Mouse (Mus musculus) embryonic fibroblast, embryonic 13.5 days (primary cell): ENCODE measurements around the gene Cish.

Experiments used
- CTCF ChIP-seq: IDR thresholded peaks from 2 replicates; pipeline ENCODE4 v1.5.1; 2011; ENCODE audit warnings: mild to moderate bottlenecking, control low read depth, low read length, moderate library complexity, borderline replicate concordance; ENCODE audit not compliant: insufficient read depth
- POLR2A ChIP-seq: IDR thresholded peaks from 2 replicates; pipeline ENCODE4 v1.6.1; 2011; ENCODE audit warnings: low read depth, mild to moderate bottlenecking, control low read depth, low read length, moderate library complexity

- TF ChIP-seq CTCF (no peak), POLR2A (no peak)
Measured at GRCm38 (mm10) chr9:107333686-107334085, 37.9 kb downstream of the Cish start.
